Mouse (Mus musculus) liver, embryonic 15.5 days (tissue): ENCODE data around the gene Atp2b2. TPM values are rescaled to one million over a fixed set of nuclear protein-coding genes. Genes with fewer than 3 reads are reported as not detected.

Experiments used
- ATAC-seq: fragments of 200-750 bp; cut with Nextera tagmentation; 2 replicates; pipeline ENCODE4 v1.8.0; 2017; ENCODE audit warnings: moderate number of reproducible peaks, mild to moderate bottlenecking, moderate library complexity; ENCODE audit not compliant: insufficient read depth
- H3K27ac ChIP-seq: fragments of 300-500 bp; sonication (generic); replicated peaks from 2 replicates; pipeline ENCODE4 v1.5.1; 2015; ENCODE audit warnings: mild to moderate bottlenecking, inconsistent platforms
- H3K27me3 ChIP-seq: fragments of 300-500 bp; sonication (generic); 2 replicates; pipeline ENCODE4 v1.6.1; 2015; ENCODE audit warnings: mild to moderate bottlenecking, inconsistent platforms
- H3K36me3 ChIP-seq: fragments of 300-500 bp; sonication (generic); replicated peaks from 2 replicates; pipeline ENCODE4 v1.6.1; 2015; ENCODE audit warnings: moderate library complexity, mild to moderate bottlenecking, inconsistent platforms
- H3K4me1 ChIP-seq: fragments of 300-500 bp; sonication (generic); replicated peaks from 2 replicates; pipeline ENCODE4 v1.6.1; 2015; ENCODE audit warnings: inconsistent platforms
- H3K4me2 ChIP-seq: fragments of 300-500 bp; sonication (generic); 2 replicates; pipeline ENCODE4 v1.6.1; 2015; ENCODE audit warnings: moderate library complexity, mild to moderate bottlenecking, inconsistent platforms
- H3K4me3 ChIP-seq: fragments of 300-500 bp; sonication (generic); replicated peaks from 2 replicates; pipeline ENCODE4 v1.5.1; 2015; ENCODE audit warnings: mild to moderate bottlenecking, inconsistent platforms
- H3K9ac ChIP-seq: fragments of 300-500 bp; sonication (generic); 2 replicates; pipeline ENCODE4 v1.6.1; 2015; ENCODE audit warnings: moderate library complexity, mild to moderate bottlenecking, inconsistent platforms
- H3K9me3 ChIP-seq: fragments of 300-500 bp; sonication (generic); replicated peaks from 2 replicates; pipeline ENCODE4 v1.6.1; 2016; ENCODE audit warnings: inconsistent platforms
- WGBS: fragments of 180-500 bp; shearing (Covaris S2); methylation state at CpG from one replicate; pipeline ENCODE4 v1.1.7; 2015; ENCODE audit warnings: mixed read lengths; ENCODE audit not compliant: insufficient replicate concordance; 5-methylcytosine and 5-hydroxymethylcytosine counted together
- polyA plus RNA-seq: library from polyadenylated mRNA; unstranded; fragments of >200 nt; fragmentation: Nextera tagmentation; extraction: Ambion mirVana; gene quantifications from 2 replicates; pipeline ENCODE4 v1.2.1, GENCODE M21; 2015

The Atp2b2 gene
- polyA plus RNA-seq, 1 experiment from 2014 or later = 1.9 TPM

- 0 out of 2 replicates have a peak, but pooled peaks cover 7% of the 10 kb centered on the region for H3K4me1 ChIP-seq
- ATAC-seq = no peak
- no peaks in the 10 kb centered on the region for H3K27me3 ChIP-seq
- no peak overlapping the region for H3K4me2 ChIP-seq
- no peak overlapping the region for H3K4me3 ChIP-seq
- 37% methylated on average over 2 of the region's 2 CpGs for WGBS
- H3K9ac ChIP-seq = no peak overlapping the region
- H3K36me3 ChIP-seq = no peaks in the 10 kb centered on the region
- no peak overlapping the region for H3K27ac ChIP-seq
- no peaks in the 10 kb centered on the region for H3K9me3 ChIP-seq
Measured at GRCm38 (mm10) chr6:113857310-113857873, 185.0 kb downstream of the Atp2b2 start.

GRCm38 (mm10) chr6:113856790-113857189, 185.6 kb downstream of the Atp2b2 start:
- H3K36me3 ChIP-seq = no peaks in the 10 kb centered on the region
- WGBS = 72% methylated on average over 15 of the region's 15 CpGs
- no peak overlapping the region for H3K4me3 ChIP-seq

GRCm38 (mm10) chr6:113856095-113856646, 186.2 kb downstream of the Atp2b2 start:
- H3K9ac ChIP-seq = no peak overlapping the region
- no peak for ATAC-seq
- 0 out of 2 replicates have a peak, but pooled peaks cover 7% of the 10 kb centered on the region for H3K4me1 ChIP-seq
- no peaks in the 10 kb centered on the region for H3K9me3 ChIP-seq
- 56% methylated on average over 1 of the region's 1 CpGs for WGBS
- H3K27ac ChIP-seq = no peak overlapping the region
- no peaks in the 10 kb centered on the region for H3K36me3 ChIP-seq
- H3K4me2 ChIP-seq = no peak overlapping the region
- no peaks in the 10 kb centered on the region for H3K27me3 ChIP-seq
- no peak overlapping the region for H3K4me3 ChIP-seq

More at GRCm38 (mm10) chr6:113856790-113857189, 185.6 kb downstream of the Atp2b2 start:
- H3K9ac ChIP-seq = no peak overlapping the region
- H3K4me2 ChIP-seq = no peak overlapping the region
- 0 out of 2 replicates have a peak, but pooled peaks cover 7% of the 10 kb centered on the region for H3K4me1 ChIP-seq
- H3K27ac ChIP-seq = no peak overlapping the region
- no peaks in the 10 kb centered on the region for H3K9me3 ChIP-seq
- no peak for ATAC-seq
- no peaks in the 10 kb centered on the region for H3K27me3 ChIP-seq

- Histone ChIP-seq H3K4me3 (no peak overlapping the region), H3K4me1 (0 out of 2 replicates have a peak, but pooled peaks cover 4% of the 10 kb centered on the region), H3K4me2 (no peak overlapping the region), H3K9ac (no peak overlapping the region), H3K27me3 (no peaks in the 10 kb centered on the region), H3K36me3 (no peaks in the 10 kb centered on the region), H3K9me3 (no peaks in the 10 kb centered on the region), H3K27ac (no peak overlapping the region)
- no peak for ATAC-seq
Measured at GRCm38 (mm10) chr6:113855581-113855980, 186.8 kb downstream of the Atp2b2 start.

- H3K36me3 ChIP-seq = no peaks in the 10 kb centered on the region
- no peaks in the 10 kb centered on the region for H3K9me3 ChIP-seq
- H3K27me3 ChIP-seq = no peaks in the 10 kb centered on the region
- H3K27ac ChIP-seq = no peak overlapping the region
- H3K4me2 ChIP-seq = no peak overlapping the region
- no peak overlapping the region for H3K4me3 ChIP-seq
- no peak for ATAC-seq
- 9% methylated on average over 3 of the region's 3 CpGs for WGBS
- no peaks in the 10 kb centered on the region for H3K4me1 ChIP-seq
- no peak overlapping the region for H3K9ac ChIP-seq
Measured at GRCm38 (mm10) chr6:113852318-113852717, 190.1 kb downstream of the Atp2b2 start.

GRCm38 (mm10) chr6:113849819-113850218, 192.6 kb downstream of the Atp2b2 start:
- Histone ChIP-seq H3K4me1 (no peaks in the 10 kb centered on the region), H3K9me3 (no peaks in the 10 kb centered on the region), H3K27ac (no peak overlapping the region), H3K36me3 (no peaks in the 10 kb centered on the region), H3K9ac (no peak overlapping the region), H3K4me3 (no peak overlapping the region), H3K4me2 (no peak overlapping the region), H3K27me3 (no peaks in the 10 kb centered on the region)
- 53% methylated on average over 3 of the region's 3 CpGs for WGBS
- no peak for ATAC-seq

GRCm38 (mm10) chr6:113848655-113849054, 193.8 kb downstream of the Atp2b2 start:
- Histone ChIP-seq H3K36me3 (no peaks in the 10 kb centered on the region), H3K9me3 (no peaks in the 10 kb centered on the region), H3K4me3 (no peak overlapping the region), H3K27ac (no peak overlapping the region), H3K4me2 (no peak overlapping the region), H3K27me3 (no peaks in the 10 kb centered on the region), H3K4me1 (no peaks in the 10 kb centered on the region), H3K9ac (no peak overlapping the region)
- ATAC-seq = no peak
- WGBS = 42% methylated on average over 2 of the region's 2 CpGs

- no peaks in the 10 kb centered on the region for H3K9me3 ChIP-seq
- no peak overlapping the region for H3K4me3 ChIP-seq
- H3K27me3 ChIP-seq = no peaks in the 10 kb centered on the region
- no peak for ATAC-seq
- 56% methylated on average over 2 of the region's 2 CpGs for WGBS
- no peaks in the 10 kb centered on the region for H3K4me1 ChIP-seq
- H3K4me2 ChIP-seq = no peak overlapping the region
- no peaks in the 10 kb centered on the region for H3K36me3 ChIP-seq
- H3K9ac ChIP-seq = no peak overlapping the region
- H3K27ac ChIP-seq = no peak overlapping the region
Measured at GRCm38 (mm10) chr6:113847092-113847491, 195.3 kb downstream of the Atp2b2 start.

GRCm38 (mm10) chr6:113843248-113843647, 199.2 kb downstream of the Atp2b2 start:
- no peak overlapping the region for H3K27ac ChIP-seq
- no peaks in the 10 kb centered on the region for H3K4me1 ChIP-seq
- no peak overlapping the region for H3K9ac ChIP-seq
- no peak overlapping the region for H3K4me2 ChIP-seq
- H3K4me3 ChIP-seq = no peak overlapping the region
- no peaks in the 10 kb centered on the region for H3K27me3 ChIP-seq
- no peaks in the 10 kb centered on the region for H3K36me3 ChIP-seq
- ATAC-seq = no peak
- no peaks in the 10 kb centered on the region for H3K9me3 ChIP-seq
- WGBS = 19% methylated on average over 3 of the region's 3 CpGs

- no peaks in the 10 kb centered on the region for H3K9me3 ChIP-seq
- ATAC-seq = no peak
- 17% methylated on average over 1 of the region's 1 CpGs for WGBS
- H3K9ac ChIP-seq = no peak overlapping the region
- H3K27ac ChIP-seq = no peak overlapping the region
- H3K27me3 ChIP-seq = no peaks in the 10 kb centered on the region
- H3K4me2 ChIP-seq = no peak overlapping the region
- H3K36me3 ChIP-seq = no peaks in the 10 kb centered on the region
- no peaks in the 10 kb centered on the region for H3K4me1 ChIP-seq
- no peak overlapping the region for H3K4me3 ChIP-seq
Measured at GRCm38 (mm10) chr6:113838493-113838892, 203.9 kb downstream of the Atp2b2 start.

GRCm38 (mm10) chr6:113837740-113838139, 204.7 kb downstream of the Atp2b2 start:
- Histone ChIP-seq H3K9me3 (no peaks in the 10 kb centered on the region), H3K4me2 (no peak overlapping the region), H3K4me3 (no peak overlapping the region), H3K27ac (no peak overlapping the region), H3K9ac (no peak overlapping the region), H3K36me3 (no peaks in the 10 kb centered on the region), H3K4me1 (no peaks in the 10 kb centered on the region), H3K27me3 (no peaks in the 10 kb centered on the region)
- WGBS = 34% methylated on average over 2 of the region's 2 CpGs
- no peak for ATAC-seq

GRCm38 (mm10) chr6:113836545-113836944, 205.9 kb downstream of the Atp2b2 start:
- Histone ChIP-seq H3K36me3 (no peaks in the 10 kb centered on the region), H3K9me3 (no peaks in the 10 kb centered on the region), H3K27me3 (no peaks in the 10 kb centered on the region), H3K4me3 (no peak overlapping the region), H3K9ac (no peak overlapping the region), H3K27ac (no peak overlapping the region), H3K4me1 (no peaks in the 10 kb centered on the region), H3K4me2 (no peak overlapping the region)
- ATAC-seq = no peak
- WGBS = 62% methylated on average over 3 of the region's 3 CpGs
